Mouse (Mus musculus) neural tube, embryonic 14.5 days (tissue): ENCODE measurements at regions not wholly inside any gene's neighbourhood (a gene's known extent, or its start where the extent isn't known, plus 50 kb on each side); places are given as distances from the start of the nearest gene placed in this dataset.

Experiments used
- ATAC-seq: fragments of 200-750 bp; cut with Nextera tagmentation; 2 replicates; pipeline ENCODE4 v1.8.0; 2017; ENCODE audit warnings: low read depth, mild to moderate bottlenecking, moderate TSS enrichment, moderate library complexity
- H3K27ac ChIP-seq: fragments of 300-500 bp; sonication (generic); 2 replicates; pipeline ENCODE4 v1.5.1; 2014; ENCODE audit warnings: low read depth, mild to moderate bottlenecking, control low read depth, low read length, moderate library complexity, mixed read lengths
- H3K27me3 ChIP-seq: fragments of 300-500 bp; sonication (generic); 2 replicates; pipeline ENCODE4 v1.6.1; 2014; ENCODE audit warnings: low read length; ENCODE audit not compliant: control insufficient read depth, insufficient read depth
- H3K36me3 ChIP-seq: fragments of 300-500 bp; sonication (generic); 2 replicates; pipeline ENCODE4 v1.6.1; 2014; ENCODE audit warnings: low read length, mixed read lengths; ENCODE audit not compliant: control insufficient read depth, insufficient read depth
- H3K4me1 ChIP-seq: fragments of 300-500 bp; sonication (generic); 2 replicates; pipeline ENCODE4 v1.6.1; 2014; ENCODE audit warnings: low read length; ENCODE audit not compliant: control insufficient read depth, insufficient read depth
- H3K4me2 ChIP-seq: fragments of 300-500 bp; sonication (generic); 2 replicates; pipeline ENCODE4 v1.6.1; 2014; ENCODE audit warnings: mild to moderate bottlenecking, low read depth, low read length, control low read depth
- H3K4me3 ChIP-seq: fragments of 300-500 bp; sonication (generic); 2 replicates; pipeline ENCODE4 v1.5.1; 2014; ENCODE audit warnings: low read depth, low read length, control low read depth, mixed read lengths
- H3K9ac ChIP-seq: fragments of 300-500 bp; sonication (generic); replicated peaks from 2 replicates; pipeline ENCODE4 v1.6.1; 2014; ENCODE audit warnings: low read depth, mild to moderate bottlenecking, control low read depth, low read length, mixed read lengths
- H3K9me3 ChIP-seq: fragments of 300-500 bp; sonication (generic); 2 replicates; pipeline ENCODE4 v1.6.1; 2016; ENCODE audit warnings: low read length; ENCODE audit not compliant: control insufficient read depth
- WGBS: fragments of 180-500 bp; shearing (Covaris S2); extraction: QIAGEN DNeasy Blood & Tissue Kit; methylation state at CpG from one replicate; pipeline ENCODE4 v1.1.7; 2014; 5-methylcytosine and 5-hydroxymethylcytosine counted together

DNA sequence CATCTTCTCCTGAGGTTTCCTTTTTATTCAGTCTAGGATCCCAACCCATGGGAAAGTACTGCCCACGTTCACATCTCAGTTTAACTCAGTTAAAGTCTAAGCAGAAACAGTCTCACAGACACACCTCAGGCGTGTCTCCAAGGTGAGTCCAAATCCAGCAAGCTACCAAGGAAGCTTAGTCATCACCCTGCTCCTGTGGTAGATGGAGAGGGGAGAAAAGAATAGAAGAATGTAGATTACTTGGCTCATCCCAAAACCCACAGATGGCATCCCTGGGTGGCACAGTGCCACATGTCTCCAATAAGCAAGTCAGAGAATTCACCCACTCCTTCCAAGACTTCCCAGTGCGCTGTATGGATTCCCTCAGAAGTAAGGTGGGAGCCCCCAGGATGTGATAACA, 199.2 kb downstream of the Pdcd6ip start:
- Histone ChIP-seq H3K4me1 (no peaks in the 10 kb centered on the region; the same call in 1 of the 2 replicates), H3K36me3 (no peaks in the 10 kb centered on the region), H3K4me3 (no peak overlapping the region), H3K27me3 (no peaks in the 10 kb centered on the region), H3K27ac (0 out of 2 replicates have a peak overlapping the region, but pooled peaks have one; percentile 1), H3K9ac (no peak overlapping the region), H3K4me2 (no peak overlapping the region), H3K9me3 (no peaks in the 10 kb centered on the region)
- WGBS: 88% methylated on average over 3 of the region's 3 CpGs
- no peak for ATAC-seq

DNA sequence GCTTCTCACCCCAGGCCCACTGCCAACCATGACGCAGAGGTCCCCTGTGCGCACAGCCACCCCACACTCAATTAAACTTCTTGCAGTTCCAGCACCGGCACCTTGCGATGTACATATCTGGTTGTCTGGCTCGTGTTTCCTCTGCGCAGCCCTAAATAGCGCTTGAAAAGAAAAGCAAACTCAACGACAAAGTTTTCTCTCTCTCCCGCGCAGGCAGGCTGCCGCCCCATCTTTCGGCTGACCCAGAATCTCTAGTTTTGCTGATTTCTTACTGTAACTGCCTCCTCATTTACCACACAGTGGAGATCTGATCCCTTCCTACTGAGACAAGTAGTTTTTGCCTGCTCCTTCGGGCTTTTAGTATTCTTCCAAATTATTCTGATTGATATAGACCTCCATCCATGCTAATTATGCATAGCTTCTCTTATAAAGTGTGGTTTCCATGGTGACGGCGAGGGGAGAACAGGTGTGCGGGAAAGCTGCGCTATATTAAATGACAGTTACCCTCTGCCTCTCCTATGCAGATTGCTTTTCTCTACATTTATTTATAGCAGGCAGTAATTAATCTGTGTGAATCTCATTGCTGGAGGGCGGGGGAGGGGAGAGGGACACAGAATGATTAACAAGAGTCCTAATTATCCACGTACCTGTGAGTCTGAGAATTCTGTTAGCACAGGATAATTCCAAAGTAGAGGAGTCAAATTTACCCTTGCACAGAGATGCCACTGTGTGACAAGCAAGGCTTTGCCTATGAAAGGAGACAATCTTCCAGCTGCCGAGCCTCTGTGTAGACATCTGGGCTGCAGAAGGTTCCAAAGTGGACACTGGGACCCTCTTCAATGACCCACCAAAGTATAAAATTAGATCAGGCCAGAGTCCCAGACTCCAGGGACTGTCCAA, 200.2 kb downstream of the Pdcd6ip start:
- H3K4me2 ChIP-seq: peak overlapping the region; percentile 9; the same call in 1 of the 2 replicates
- no peak overlapping the region for H3K9ac ChIP-seq

DNA sequence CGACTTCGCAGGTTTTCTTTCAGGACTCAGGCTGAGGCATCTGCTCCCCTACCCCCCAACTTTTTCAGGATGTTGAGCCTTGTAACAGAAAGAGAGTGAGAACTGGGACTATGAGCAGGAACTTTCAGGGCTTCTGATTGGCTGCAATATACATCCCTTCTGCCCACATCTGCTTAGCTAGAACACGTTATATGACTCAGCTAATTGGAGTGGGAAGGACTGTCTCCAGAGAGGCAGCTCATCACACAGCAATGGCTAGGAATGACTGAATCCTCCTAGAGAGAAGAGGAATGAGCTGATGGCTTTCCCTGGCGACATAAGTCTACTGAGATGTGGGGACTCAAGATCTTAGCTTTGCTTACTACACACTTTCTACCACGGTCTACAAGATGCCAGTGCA, 208.8 kb downstream of the Pdcd6ip start:
- Histone ChIP-seq H3K27me3 (no peaks in the 10 kb centered on the region), H3K4me3 (no peak overlapping the region), H3K9me3 (no peaks in the 10 kb centered on the region), H3K4me2 (no peak overlapping the region), H3K9ac (no peak overlapping the region), H3K36me3 (no peaks in the 10 kb centered on the region), H3K4me1 (no peaks in the 10 kb centered on the region), H3K27ac (no peak overlapping the region)
- 85% methylated on average over 5 of the region's 5 CpGs for WGBS
- no peak for ATAC-seq

More for the DNA sequence above, 200.2 kb downstream of the Pdcd6ip start:
- no peaks in the 10 kb centered on the region for H3K27me3 ChIP-seq
- H3K4me3 ChIP-seq: no peak overlapping the region
- H3K9me3 ChIP-seq: no peaks in the 10 kb centered on the region
- ATAC-seq: peak; percentile 85
- no peaks in the 10 kb centered on the region for H3K36me3 ChIP-seq
- peak overlapping the region; percentile 29; the same call in 1 of the 2 replicates for H3K27ac ChIP-seq
- H3K4me1 ChIP-seq: no peaks in the 10 kb centered on the region; the same call in 1 of the 2 replicates
- WGBS: 59% methylated on average over 20 of the region's 20 CpGs

DNA sequence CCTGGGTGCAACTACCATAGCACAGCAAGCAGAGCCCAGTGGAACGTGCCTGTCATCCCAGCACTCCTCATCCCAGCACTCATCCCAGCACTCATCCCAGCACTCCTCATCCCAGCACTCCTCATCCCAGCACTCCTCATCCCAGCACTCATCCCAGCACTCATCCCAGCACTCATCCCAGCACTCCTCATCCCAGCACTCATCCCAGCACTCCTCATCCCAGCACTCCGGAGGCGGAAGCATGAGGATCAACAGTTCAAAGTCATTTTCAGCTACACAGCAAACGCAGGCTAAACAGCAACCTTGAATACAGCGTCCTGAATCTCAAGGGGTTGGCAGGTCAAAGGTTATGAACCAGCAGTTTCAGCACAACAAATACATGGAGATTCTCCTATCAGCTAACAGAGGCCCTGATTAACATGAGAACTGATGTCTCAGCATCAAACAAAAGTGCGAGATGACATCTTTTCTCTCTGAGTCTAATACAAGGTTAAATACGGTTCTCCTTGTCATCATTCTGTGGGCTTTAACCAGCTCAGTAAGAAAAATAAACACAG, 211.8 kb downstream of the Pdcd6ip start:
- H3K4me1 ChIP-seq: no peaks in the 10 kb centered on the region
- H3K36me3 ChIP-seq: no peaks in the 10 kb centered on the region
- H3K27ac ChIP-seq: no peak overlapping the region
- H3K9me3 ChIP-seq: no peaks in the 10 kb centered on the region
- no peaks in the 10 kb centered on the region for H3K27me3 ChIP-seq
- 56% methylated on average over 7 of the region's 7 CpGs for WGBS
- no peak overlapping the region for H3K4me3 ChIP-seq
- no peak overlapping the region for H3K9ac ChIP-seq
- ATAC-seq: no peak
- H3K4me2 ChIP-seq: no peak overlapping the region

DNA sequence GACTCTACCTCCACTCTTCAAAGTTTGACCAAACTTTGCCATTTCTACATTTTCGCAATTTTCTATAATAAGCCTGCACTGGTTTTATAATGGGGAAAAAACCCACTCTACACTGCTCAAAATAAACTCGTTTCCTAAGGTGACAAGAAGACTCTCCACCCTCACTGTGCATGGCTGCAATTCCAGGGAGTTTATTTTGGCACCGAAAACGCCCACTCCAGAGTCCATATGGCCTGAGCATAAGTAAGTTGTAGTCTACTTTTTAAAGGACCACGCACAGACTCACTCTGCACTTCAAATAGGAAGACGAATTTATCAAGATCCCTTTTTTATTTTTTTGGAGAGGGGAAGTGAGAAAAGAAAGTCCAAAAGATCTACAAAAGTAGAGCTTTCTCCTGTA, 219.4 kb downstream of the Pdcd6ip start:
- H3K27me3 ChIP-seq: no peaks in the 10 kb centered on the region
- no peak overlapping the region for H3K4me2 ChIP-seq
- no peak for ATAC-seq
- no peak overlapping the region for H3K9ac ChIP-seq
- H3K9me3 ChIP-seq: no peaks in the 10 kb centered on the region
- 89% methylated on average over 6 of the region's 6 CpGs for WGBS
- no peaks in the 10 kb centered on the region for H3K4me1 ChIP-seq
- H3K4me3 ChIP-seq: no peak overlapping the region
- no peaks in the 10 kb centered on the region for H3K36me3 ChIP-seq
- H3K27ac ChIP-seq: no peak overlapping the region

DNA sequence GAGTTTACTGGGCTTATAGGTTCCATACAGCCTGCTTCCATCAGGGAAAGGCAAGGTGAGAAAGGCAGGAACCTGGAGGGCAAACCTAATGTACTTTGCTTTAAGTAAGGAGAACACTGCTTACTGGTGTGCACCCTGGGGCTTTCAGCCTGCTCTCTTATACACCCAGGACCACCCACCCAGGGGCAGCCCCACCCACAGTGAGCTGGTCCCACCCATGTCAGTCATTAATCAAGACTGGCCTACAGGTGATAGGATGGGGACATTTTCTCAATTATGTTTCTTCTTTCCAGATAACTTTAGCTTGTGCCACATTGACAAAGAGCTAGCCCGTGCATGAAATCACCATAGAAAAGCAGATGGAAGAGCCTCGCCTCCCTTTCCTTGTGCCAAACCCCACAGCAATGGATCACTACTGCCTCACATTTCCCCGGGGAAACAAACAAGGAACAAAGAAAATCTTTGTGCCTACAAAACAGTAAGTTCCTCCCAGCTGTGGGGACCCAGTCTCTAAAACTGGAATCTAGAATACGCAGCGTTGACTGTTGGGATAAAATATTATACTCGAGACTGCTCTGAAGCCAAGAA, 221.5 kb downstream of the Pdcd6ip start:
- Histone ChIP-seq H3K9ac (no peak overlapping the region), H3K27me3 (no peaks in the 10 kb centered on the region), H3K4me3 (no peak overlapping the region), H3K4me2 (no peak overlapping the region), H3K4me1 (no peaks in the 10 kb centered on the region), H3K36me3 (no peaks in the 10 kb centered on the region), H3K9me3 (no peaks in the 10 kb centered on the region), H3K27ac (no peak overlapping the region)
- WGBS: 31% methylated on average over 6 of the region's 6 CpGs
- peak; percentile 71 for ATAC-seq

DNA sequence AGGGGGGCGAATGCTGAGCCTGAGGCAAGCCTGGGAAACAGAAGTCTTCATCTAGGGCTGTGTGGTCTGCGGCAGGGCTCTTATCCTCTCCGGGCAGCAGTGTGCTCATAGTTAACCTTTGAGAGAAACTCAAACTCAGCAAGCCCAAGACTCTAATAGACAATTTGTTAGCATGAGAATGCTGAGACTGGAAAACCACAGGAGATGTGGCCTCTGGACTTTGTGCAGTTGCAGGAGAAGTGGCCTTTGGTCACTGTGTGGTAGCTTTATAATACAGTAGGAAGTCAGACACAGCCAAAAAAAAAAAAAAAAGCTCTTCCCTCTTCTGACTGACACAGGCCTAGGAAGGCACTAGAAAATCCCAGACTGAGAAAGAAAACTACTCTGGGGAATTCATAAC, 228.2 kb downstream of the Pdcd6ip start:
- WGBS: 85% methylated on average over 3 of the region's 3 CpGs

DNA sequence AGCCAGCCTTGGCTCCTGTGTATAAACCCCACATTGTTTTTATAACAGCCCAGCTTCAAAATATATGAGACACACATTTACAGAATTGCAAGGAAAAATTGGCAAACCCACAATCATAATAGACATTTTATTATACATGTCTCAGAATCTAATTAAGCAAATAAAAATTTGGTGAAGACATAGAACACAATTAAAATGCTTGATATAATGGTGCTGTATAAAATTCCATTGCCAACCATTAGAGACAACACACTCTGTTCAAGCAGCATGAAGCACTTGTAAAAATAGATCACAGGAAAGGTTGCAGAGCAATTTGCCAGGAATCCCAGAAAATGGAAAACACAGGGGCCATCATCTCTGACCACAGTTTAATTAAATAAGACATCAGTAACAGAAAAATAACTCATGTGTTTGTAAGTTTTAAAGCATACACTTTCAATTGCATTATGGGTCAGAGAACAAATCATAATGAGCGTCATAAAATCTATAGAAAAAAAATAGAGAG, 229.2 kb downstream of the Pdcd6ip start:
- Histone ChIP-seq H3K9ac (no peak overlapping the region), H3K36me3 (no peaks in the 10 kb centered on the region), H3K4me1 (no peaks in the 10 kb centered on the region), H3K27me3 (no peaks in the 10 kb centered on the region), H3K4me2 (no peak overlapping the region), H3K9me3 (no peaks in the 10 kb centered on the region), H3K27ac (no peak overlapping the region), H3K4me3 (no peak overlapping the region)
- 96% methylated on average over 1 of the region's 1 CpGs for WGBS
- ATAC-seq: no peak

More for the DNA sequence above, 228.2 kb downstream of the Pdcd6ip start:
- no peak overlapping the region for H3K27ac ChIP-seq
- H3K4me1 ChIP-seq: no peaks in the 10 kb centered on the region
- H3K27me3 ChIP-seq: no peaks in the 10 kb centered on the region
- H3K4me2 ChIP-seq: no peak overlapping the region
- ATAC-seq: no peak
- no peak overlapping the region for H3K9ac ChIP-seq
- no peak overlapping the region for H3K4me3 ChIP-seq
- H3K36me3 ChIP-seq: no peaks in the 10 kb centered on the region
- no peaks in the 10 kb centered on the region for H3K9me3 ChIP-seq

DNA sequence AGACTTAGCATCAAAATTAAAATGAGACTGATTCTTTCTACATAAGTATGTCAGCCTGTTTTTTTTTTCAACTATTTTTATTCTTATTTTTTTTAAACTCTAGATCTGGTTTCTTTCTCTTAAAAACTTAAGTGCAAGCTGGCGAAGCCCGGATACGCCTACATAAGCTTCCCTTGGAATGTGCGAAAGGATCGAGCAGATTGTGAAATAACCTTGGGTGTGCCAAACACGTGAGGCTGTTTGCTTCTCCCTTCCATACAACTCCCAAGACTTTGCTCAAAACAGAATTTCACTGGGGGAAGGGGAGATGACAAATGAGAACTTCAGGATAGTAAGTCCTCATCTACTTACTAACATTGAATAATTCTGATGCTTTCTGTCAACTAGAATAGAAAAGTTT, 236.3 kb downstream of the Pdcd6ip start:
- Histone ChIP-seq H3K4me2 (no peak overlapping the region), H3K4me3 (no peak overlapping the region), H3K36me3 (no peaks in the 10 kb centered on the region), H3K9me3 (no peaks in the 10 kb centered on the region), H3K4me1 (no peaks in the 10 kb centered on the region), H3K27ac (no peak overlapping the region), H3K9ac (no peak overlapping the region), H3K27me3 (no peaks in the 10 kb centered on the region)
- no peak for ATAC-seq
- WGBS: 95% methylated on average over 6 of the region's 6 CpGs
